In the genomic region with DNA sequence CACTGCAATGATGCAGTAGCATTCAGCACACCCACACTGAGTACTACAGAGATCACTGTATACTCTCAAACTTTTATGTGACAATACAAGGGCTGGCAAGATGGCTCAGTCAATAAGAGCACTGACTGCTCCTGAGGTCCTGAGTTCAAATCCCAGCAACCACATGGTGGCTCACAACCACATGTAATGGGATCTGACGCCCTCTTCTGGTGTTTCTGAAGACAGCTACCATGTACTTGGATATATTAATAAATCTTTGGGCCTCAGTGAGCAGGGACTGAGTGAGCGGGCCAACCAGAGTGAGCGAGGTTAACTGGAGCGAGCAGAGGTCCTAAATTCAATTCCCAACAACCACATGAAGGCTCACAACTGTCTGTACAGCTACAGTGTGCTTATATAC, we compare ENCODE assay signal across 26 mouse cellular contexts. TPM values are rescaled to one million over a fixed set of nuclear protein-coding genes. Genes with fewer than 3 reads are reported as not detected.
DNase-seq lines count a peak whose midpoint lies in the region; ATAC-seq and TF ChIP-seq lines count a peak whose summit lies in the region.
"Not testable (repeated sequence)": the region's sequence is repeated elsewhere in the genome, so short reads cannot be mapped to it uniquely, and the experiment has no call there.
"Had no signal": no experiment of that assay in that cellular context is flagged by ENCODE, and none has a peak within 500 bp of the region (broad histone marks: within the 10 kb centered on the region; RNA-seq: fewer than 3 reads in every experiment).

No protein-coding gene starts in this region.

- H3K36me3 ChIP-seq in heart, postnatal 0 days (replicated peaks; ENCODE audit: control insufficient read depth, insufficient read depth, low read length) = peaks cover 88% of the 10 kb centered on the region
- H3K36me3 ChIP-seq in kidney, postnatal 0 days (ENCODE audit: insufficient read depth, low read length) = peaks cover 76% of the 10 kb centered on the region
- H3K36me3 ChIP-seq in liver, embryonic 14.5 days (replicated peaks; ENCODE audit: control insufficient read depth, insufficient read depth, low read depth) = peaks cover 25% of the 10 kb centered on the region
- H3K36me3 ChIP-seq in stomach, postnatal 0 days (ENCODE audit: control insufficient read depth, insufficient read depth, low read length) = peaks cover 30% of the 10 kb centered on the region; the same call in 1 of the 2 replicates

- not testable (repeated sequence) for H3K9ac ChIP-seq in heart, postnatal 0 days (replicated peaks; ENCODE audit: low read depth, low read length); kidney, postnatal 0 days (ENCODE audit: low read depth, low read length); liver, embryonic 14.5 days (replicated peaks); stomach, postnatal 0 days (ENCODE audit: low read length)

- not testable (repeated sequence) for H3K4me3 ChIP-seq in gastrocnemius, adult 2 months; heart, postnatal 0 days (ENCODE audit: low read depth, low read length); kidney, postnatal 0 days (replicated peaks; ENCODE audit: low read depth, low read length); liver, embryonic 14.5 days (ENCODE audit: insufficient read depth in 1 of 2, low read depth in 2 of 2, low read length in 2 of 2); stomach, postnatal 0 days (ENCODE audit: low read depth, low read length)

- TF ChIP-seq CTCF in gastrocnemius, adult 2 months (IDR thresholded peaks at IDR 0.05) = peak; percentile 19; the same call in 1 of the 2 replicates
- peak; percentile 1; the same call in 1 of the 2 replicates for TF ChIP-seq CTCF in heart, postnatal 0 days (IDR thresholded peaks at IDR 0.05; ENCODE audit: low read depth)
- TF ChIP-seq CTCF in kidney, postnatal 0 days (IDR thresholded peaks at IDR 0.05; ENCODE audit: low read depth) = peak; percentile 44
- 0 out of 2 replicates have a peak, but pooled peaks have one; percentile 7 for TF ChIP-seq CTCF in liver, embryonic 14.5 days (IDR thresholded peaks at IDR 0.05; ENCODE audit: low read depth)
- peak; percentile 33 for TF ChIP-seq CTCF in stomach, postnatal 0 days (IDR thresholded peaks at IDR 0.05; ENCODE audit: low read depth)

- TF ChIP-seq EP300 in heart, postnatal 0 days (IDR thresholded peaks at IDR 0.05; ENCODE audit: low read depth); liver, embryonic 14.5 days (IDR thresholded peaks at IDR 0.05; ENCODE audit: low read depth); stomach, postnatal 0 days (optimal IDR thresholded peaks at IDR 0.05): not testable (repeated sequence)

- H3K27ac ChIP-seq in gastrocnemius, adult 2 months; heart, postnatal 0 days (ENCODE audit: low read depth); kidney, postnatal 0 days; liver, embryonic 14.5 days; stomach, postnatal 0 days (replicated peaks): not testable (repeated sequence)

- 90% methylated on average over 4 of the region's 4 CpGs for WGBS in heart, postnatal 0 days
- WGBS in kidney, postnatal 0 days = 82% methylated on average over 4 of the region's 4 CpGs
- WGBS in liver, embryonic 14.5 days (ENCODE audit: insufficient replicate concordance) = 81% methylated on average over 4 of the region's 4 CpGs
- 90% methylated on average over 4 of the region's 4 CpGs for WGBS in stomach, postnatal 0 days

- peak; percentile 12 for DNase-seq in A20 (ENCODE audit: low read depth, low spot score)
- DNase-seq in gastrocnemius, adult 2 months; heart, postnatal 0 days (ENCODE audit: low spot score); kidney, postnatal 0 days (ENCODE audit: low spot score); liver, embryonic 14.5 days (ENCODE audit: low read depth in 3 of 3, low spot score in 3 of 3); stomach, postnatal 0 days (ENCODE audit: low spot score): not testable (repeated sequence)

- H3K27me3 ChIP-seq in heart, postnatal 0 days (ENCODE audit: control insufficient read depth, insufficient read depth, low read length); kidney, postnatal 0 days (ENCODE audit: insufficient read depth, low read length); liver, embryonic 14.5 days (ENCODE audit: control insufficient read depth, insufficient read depth, low read length); stomach, postnatal 0 days (ENCODE audit: control insufficient read depth, insufficient read depth, low read length): not testable (repeated sequence)

- H3K9me3 ChIP-seq in heart, postnatal 0 days (replicated peaks; ENCODE audit: control insufficient read depth, low read length); kidney, postnatal 0 days (replicated peaks; ENCODE audit: low read length); liver, embryonic 14.5 days (ENCODE audit: control insufficient read depth, low read length); stomach, postnatal 0 days (ENCODE audit: control insufficient read depth, low read length): not testable (repeated sequence)

- not testable (repeated sequence) for H3K4me1 ChIP-seq in heart, postnatal 0 days (ENCODE audit: control insufficient read depth, insufficient read depth); kidney, postnatal 0 days (replicated peaks; ENCODE audit: insufficient read depth, low read length); liver, embryonic 14.5 days (replicated peaks; ENCODE audit: control insufficient read depth in 2 of 2, insufficient read depth in 2 of 2, low read length in 1 of 2); stomach, postnatal 0 days (replicated peaks; ENCODE audit: control insufficient read depth, insufficient read depth)

- intact Hi-C loops in gastrocnemius, adult 2 months (cut with DNase I) = loop anchor here (5.0 kb wide), 1 partner anchor 205 kb away; no protein-coding TSS in a partner anchor

- not testable (repeated sequence) for ATAC-seq in heart, postnatal 0 days (ENCODE audit: insufficient read depth, low read depth); kidney, postnatal 0 days (replicated peaks; ENCODE audit: low FRiP score, low read depth); liver, embryonic 14.5 days (ENCODE audit: insufficient read depth); stomach, postnatal 0 days (ENCODE audit: low FRiP score, low TSS enrichment)

- not testable (repeated sequence) for H3K4me2 ChIP-seq in heart, postnatal 0 days (ENCODE audit: low read depth, low read length); kidney, postnatal 0 days (ENCODE audit: low read length); liver, embryonic 14.5 days (ENCODE audit: low read depth); stomach, postnatal 0 days (replicated peaks; ENCODE audit: low read depth)

RNA-seq across cellular contexts. Expression of gene Adam30, which starts 28.3 kb away (rescaled TPM):
- total RNA-seq in gastrocnemius, adult 2 months (2021) = not detected
- not detected in 2 replicates for total RNA-seq in heart, postnatal 0 days (2014; rRNA removed; ENCODE audit: low replicate concordance)
- not detected in 2 replicates for polyA plus RNA-seq in heart, postnatal 0 days (2015; fragmentation: Nextera tagmentation; extraction: Ambion mirVana)
- not detected in 2 replicates for polyA plus RNA-seq in kidney, postnatal 0 days (2015; fragmentation: Nextera tagmentation; extraction: Ambion mirVana)
- polyA plus RNA-seq in liver, embryonic 14.5 days (2012; rRNA removed) = not detected in 2 replicates
- not detected in 2 replicates for polyA plus RNA-seq in liver, embryonic 14.5 days (2014; fragmentation: Nextera tagmentation; extraction: Ambion mirVana)
- polyA plus RNA-seq in stomach, postnatal 0 days (2015; fragmentation: Nextera tagmentation; extraction: Ambion mirVana) = not detected in 2 replicates
- total RNA-seq: adrenal gland, adult 2 months; adrenal gland, postnatal 14 days; adrenal gland, postnatal 4 days; forebrain, postnatal 0 days; gastrocnemius, adult 8-10 months; gastrocnemius, postnatal 25 days; heart, adult 8-10 months; heart, postnatal 36 days had no signal
- polyA plus RNA-seq: adrenal gland, adult 2 months; cerebellum, adult 2 months; embryonic facial prominence, embryonic 12.5 days; embryonic facial prominence, embryonic 15.5 days; forebrain, embryonic 11.5 days; forebrain, embryonic 14.5 days; forebrain, postnatal 0 days; frontal cortex, adult 2 months; G1E; heart, embryonic 11.5 days; heart, embryonic 14.5 days; hindbrain, embryonic 10.5 days; hindbrain, embryonic 16.5 days; intestine, embryonic 15.5 days had no signal
